Mouse (Mus musculus) left cerebral cortex, postnatal 4 days (tissue): ENCODE data around the gene C1qtnf6. TPM values are rescaled to one million over a fixed set of nuclear protein-coding genes. Genes with fewer than 3 reads are reported as not detected.

Source experiments
- DNase-seq: peaks from one replicate; pipeline ENCODE4 v3.0.0-alpha.2; 2022
- intact Hi-C: fragments of 180-260 bp; cut with DNase I; formaldehyde crosslinking; loops from one replicate; pipeline ENCODE4 v1.15.1; 2025
- total RNA-seq, 2 experiments: library from RNA; stranded (reverse); gene quantifications; 2 replicates each; pipeline ENCODE4 v1.2.3; 2021

The C1qtnf6 gene
- total RNA-seq, 2 experiments from 2014 or later: 12.2 to 13.4 TPM

DNA sequence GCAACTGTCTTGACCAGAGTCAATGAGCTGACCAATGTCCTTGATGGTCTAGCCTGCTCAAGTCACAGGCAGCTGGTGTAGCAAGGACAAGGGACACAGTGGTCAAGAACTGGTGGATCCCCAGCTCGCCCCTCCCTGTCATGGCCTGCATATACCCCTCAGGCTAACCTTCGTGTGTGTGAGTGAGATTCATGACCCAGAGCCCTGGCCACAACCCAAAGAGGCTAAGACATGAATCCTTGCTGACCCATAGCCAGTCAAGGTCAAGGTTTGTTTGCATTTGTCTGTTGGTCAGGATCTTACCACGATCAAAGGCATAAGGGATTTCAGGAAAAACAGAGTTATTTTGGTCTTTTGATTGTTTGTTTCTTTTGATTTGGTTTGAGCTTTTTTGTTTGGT is 48.7 kb downstream of the C1qtnf6 start:
- intact Hi-C loops: no loop called here
- DNase-seq: no peak

DNA sequence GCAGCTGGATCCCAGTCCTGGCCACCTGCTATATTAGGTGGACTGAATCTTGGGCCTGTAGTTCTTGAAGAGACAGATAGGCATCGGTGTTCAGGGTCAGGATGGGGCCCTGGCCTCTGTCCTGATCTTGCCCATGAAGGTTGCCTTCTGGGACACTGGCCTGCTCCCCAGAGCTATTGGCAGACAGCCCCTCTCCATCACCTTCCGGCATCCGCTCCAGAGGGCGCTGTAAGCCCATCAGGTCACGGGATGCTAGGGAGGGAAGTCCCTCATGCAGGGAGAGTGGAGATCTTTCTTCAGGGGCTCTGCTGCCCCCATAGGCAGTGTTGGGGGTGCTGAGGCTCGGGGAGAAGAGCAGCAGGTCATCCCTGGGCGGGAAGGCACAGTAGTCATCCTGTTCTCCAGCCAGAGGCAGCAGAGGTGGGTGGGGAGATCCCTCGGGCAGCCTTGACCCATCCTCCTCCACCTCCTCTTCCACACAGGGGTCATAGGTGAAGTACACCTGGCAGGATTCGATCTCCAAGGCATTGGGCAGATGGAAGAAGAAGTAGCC is 49.7 kb downstream of the C1qtnf6 start:
- DNase-seq: no peak

DNA sequence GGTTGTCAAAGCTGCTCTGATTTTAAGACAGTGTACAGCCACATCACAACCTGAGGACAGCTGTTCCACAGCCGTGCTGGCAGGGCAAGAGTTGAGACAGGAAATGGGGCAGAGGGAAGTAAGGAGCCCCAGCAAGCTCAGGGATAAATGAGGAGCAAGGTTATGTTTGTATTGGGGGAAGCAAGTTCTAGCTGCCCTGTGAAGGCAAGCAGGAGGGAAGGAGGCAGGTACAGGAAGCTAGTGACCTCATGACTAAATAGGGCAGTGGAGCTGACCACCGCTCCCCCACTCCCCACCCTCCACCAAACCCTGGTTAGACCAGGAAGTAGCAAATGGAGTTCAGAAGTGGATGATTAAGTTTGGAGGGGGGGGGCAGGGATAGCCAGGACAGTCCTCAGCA is 50.2 kb downstream of the C1qtnf6 start:
- no peak for DNase-seq
- intact Hi-C loops: no loop called here

More for the DNA sequence above, 49.7 kb downstream of the C1qtnf6 start:
- intact Hi-C loops: no loop called here

DNA sequence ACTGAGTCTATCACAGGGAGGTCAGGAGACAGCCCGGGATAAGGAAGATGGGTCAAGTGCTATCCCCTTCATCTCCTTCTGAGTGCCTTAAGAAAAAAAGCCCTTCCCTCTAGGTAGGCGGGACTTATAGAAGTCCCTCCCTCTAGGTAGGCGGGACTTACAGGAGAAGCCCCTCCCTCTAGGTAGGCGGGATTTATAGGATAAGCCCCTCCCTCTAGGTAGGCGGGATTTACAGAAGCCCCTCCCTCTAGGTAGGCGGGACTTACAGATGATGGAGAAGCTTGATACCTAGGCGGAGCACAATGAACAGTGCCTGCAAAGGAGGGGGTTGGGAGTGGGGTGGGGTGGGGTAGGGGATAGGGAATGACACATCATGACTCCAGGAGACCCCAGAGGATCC is 51.1 kb downstream of the C1qtnf6 start:
- DNase-seq: no peak
- intact Hi-C loops: no loop called here

DNA sequence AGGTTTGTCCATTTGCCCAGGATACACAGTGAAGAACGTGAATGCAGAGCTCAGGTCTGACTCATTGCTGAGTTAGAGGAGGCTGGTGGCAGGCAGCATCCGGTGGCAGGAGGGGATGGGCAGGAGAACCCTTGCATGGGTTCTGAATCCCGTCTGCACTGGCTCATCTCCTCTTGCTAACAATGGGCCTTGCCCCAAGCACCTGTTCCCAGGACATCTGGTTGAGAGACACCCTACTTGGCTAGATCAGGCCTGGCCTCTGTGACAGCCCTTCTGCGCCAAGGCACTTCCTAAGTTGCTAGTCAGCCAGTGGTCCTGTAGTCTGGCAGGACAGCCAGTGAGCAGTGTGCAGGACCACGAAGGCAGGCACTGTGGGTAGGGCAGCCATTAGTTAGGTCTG is 51.7 kb downstream of the C1qtnf6 start:
- no peak for DNase-seq
- intact Hi-C loops: no loop called here

DNA sequence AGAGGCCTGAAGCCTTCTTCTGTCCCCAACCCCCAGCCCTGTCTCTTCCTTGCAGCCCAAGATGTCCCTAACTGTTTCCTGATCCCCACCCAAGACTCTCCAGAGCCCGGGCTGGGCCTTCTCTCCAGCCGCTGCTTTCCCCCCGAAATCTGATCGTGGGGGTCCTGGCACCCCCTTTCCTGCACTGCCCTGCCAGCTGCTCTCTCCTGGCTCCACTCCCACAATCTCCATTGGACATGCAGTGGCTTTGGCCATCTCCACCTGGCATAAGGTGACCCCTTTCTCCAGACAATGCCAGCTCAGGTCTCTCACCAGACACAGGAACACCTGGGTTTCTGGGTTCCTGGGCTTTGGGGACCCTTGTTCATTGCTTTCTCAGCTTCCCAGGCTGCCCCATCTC is 53.1 kb downstream of the C1qtnf6 start:
- DNase-seq: no peak
- intact Hi-C loops: no loop called here

DNA sequence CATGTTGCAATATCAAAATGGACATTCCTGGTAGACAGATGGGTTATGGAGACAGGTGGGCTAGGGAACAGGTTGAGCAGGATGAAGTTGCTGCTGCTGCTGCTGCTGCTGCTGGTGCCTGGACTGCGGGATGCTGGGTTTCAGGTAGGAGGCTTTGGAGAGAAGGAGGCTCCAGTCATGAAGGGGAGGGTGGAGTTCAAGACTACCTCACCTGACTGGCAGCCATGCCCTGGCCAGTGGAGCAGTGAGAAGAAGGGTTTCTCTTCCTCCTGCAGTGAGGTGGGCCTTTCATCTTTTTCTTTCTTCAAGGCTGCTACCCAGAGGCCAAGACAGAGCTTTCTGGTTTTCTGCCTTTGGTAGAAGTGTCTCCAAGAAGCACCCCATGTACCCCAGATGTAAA is 54.3 kb downstream of the C1qtnf6 start:
- intact Hi-C loops: no loop called here
- DNase-seq: no peak

DNA sequence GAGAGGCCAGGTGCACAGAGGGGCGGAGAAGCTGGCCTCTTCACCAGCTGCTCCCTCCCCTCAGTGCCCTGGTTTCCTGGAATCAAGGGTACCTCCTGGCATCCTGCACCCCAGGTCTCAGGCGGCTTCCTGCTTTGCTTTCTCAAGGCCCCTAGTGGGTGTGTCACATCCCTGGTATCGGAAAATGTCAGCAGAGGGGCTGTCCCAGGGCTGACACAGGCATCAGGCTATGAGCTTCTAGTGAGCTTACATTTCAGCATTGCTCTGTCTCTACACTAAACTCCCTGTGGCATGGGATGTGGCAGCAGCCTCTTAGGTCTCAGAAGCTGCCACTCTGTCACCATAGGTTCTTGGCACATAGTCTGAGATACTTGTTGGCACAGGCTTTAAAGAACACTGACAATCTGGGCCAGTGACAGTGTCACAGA is 55.6 kb downstream of the C1qtnf6 start:
- intact Hi-C loops: no loop called here
- no peak for DNase-seq

DNA sequence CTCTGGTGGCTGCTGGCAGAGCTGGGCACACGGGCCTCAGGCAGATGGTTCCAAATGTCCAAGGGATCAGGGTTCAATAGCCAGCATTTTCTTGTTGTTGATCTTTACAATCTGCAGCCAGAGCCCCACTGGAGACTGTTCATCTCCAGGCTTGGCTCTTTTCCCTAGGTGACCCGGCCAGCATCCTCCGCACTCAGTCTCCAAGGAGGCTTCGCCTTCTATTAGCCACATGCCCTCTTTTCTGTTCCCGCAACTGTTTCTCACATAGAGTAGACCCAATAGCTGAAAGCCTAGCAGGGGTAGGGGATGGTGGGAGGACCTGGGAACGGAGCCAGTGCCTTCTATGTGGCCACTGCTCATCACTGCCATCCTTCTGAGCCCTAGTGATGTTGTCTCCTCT is 57.8 kb downstream of the C1qtnf6 start:
- peak; percentile 56 for DNase-seq
- intact Hi-C loops: no loop called here

Other genes starting within 250 kb of the C1qtnf6 start
- under 1 TPM; 0.46 TPM for gene Csf2rb2, start 225.7 kb downstream of the C1qtnf6 start, total RNA-seq
- 1 to 10 TPM; 1.3 to 2.4 TPM for gene Csf2rb, start 205.7 kb downstream of the C1qtnf6 start, total RNA-seq
- gene Tex33, start 135.5 kb downstream of the C1qtnf6 start, total RNA-seq: not detected
- gene Tst, start 125.5 kb downstream of the C1qtnf6 start, total RNA-seq: 10 to 100 TPM; 29.2 to 30.4 TPM
- 10 to 100 TPM; 57.2 to 58.7 TPM for gene Mpst, start 125.0 kb downstream of the C1qtnf6 start, total RNA-seq
- 100 to 1,000 TPM; 212 to 213 TPM for gene Kctd17, start 102.9 kb downstream of the C1qtnf6 start, total RNA-seq
- gene Tmprss6, start 62.8 kb downstream of the C1qtnf6 start, total RNA-seq: not detected
- under 1 TPM in 1 of 2 experiments, not detected in 1; 0.08 TPM for gene Il2rb, start 36.1 kb downstream of the C1qtnf6 start, total RNA-seq
- gene Sstr3, start 13.3 kb upstream of the C1qtnf6 start, total RNA-seq: 1 to 10 TPM; 5.5 to 6.5 TPM
- 1 to 10 TPM; 1.4 to 4.2 TPM for gene Rac2, start 41.4 kb upstream of the C1qtnf6 start, total RNA-seq
- gene Cyth4, start 65.6 kb upstream of the C1qtnf6 start, total RNA-seq: 1 to 10 TPM; 3.9 to 6.0 TPM
- gene Elfn2, start 187.4 kb upstream of the C1qtnf6 start, total RNA-seq: 10 to 100 TPM; 79.2 to 81.2 TPM
- gene Mfng, start 242.1 kb upstream of the C1qtnf6 start, total RNA-seq: 1 to 10 TPM; 7.3 to 7.7 TPM